Mouse (Mus musculus): Measurements from ENCODE around the gene Hspa1b.
"Not testable (repeated sequence)": the region's sequence is repeated elsewhere in the genome, so short reads cannot be mapped to it uniquely, and the experiment has no call there.

Hspa1b gene

DNA sequence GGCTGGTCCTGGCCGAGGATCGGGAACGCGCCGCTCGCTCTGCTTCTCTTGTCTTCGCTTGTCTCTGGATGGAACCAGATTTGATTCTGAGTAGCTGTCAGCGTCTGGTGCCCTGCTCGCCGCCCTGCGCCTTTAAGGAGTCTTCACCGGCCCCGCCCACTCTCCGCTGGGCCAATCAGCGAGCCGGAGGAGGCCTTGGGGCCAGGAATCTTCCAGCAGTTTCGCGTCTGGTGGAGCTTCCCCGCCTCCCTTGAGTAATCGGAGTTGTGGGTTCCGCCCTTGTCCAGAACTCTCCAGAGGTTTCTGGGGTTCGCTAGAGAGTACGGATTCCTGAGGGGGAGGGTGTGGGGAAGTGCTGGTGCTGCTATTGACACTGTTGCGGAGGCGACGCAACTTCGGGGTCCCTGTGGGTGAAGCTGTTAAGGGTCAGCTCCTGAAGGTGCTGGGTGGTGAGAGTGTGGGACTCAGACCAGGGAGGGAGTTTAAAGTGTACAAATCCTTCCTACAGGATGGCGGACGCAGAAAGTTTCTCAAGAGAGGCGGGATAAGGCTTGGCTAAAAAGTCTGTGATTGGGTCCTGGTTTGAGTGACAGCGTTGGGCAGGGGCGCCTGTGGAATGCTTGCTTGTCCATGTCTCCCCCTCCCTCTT, at the start of gene Hspa1b:
Hspa1b (minus strand) TSS at position 109 of the 649 bp plus-strand sequence.
- peak; percentile 75 for DNase-seq

DNA sequence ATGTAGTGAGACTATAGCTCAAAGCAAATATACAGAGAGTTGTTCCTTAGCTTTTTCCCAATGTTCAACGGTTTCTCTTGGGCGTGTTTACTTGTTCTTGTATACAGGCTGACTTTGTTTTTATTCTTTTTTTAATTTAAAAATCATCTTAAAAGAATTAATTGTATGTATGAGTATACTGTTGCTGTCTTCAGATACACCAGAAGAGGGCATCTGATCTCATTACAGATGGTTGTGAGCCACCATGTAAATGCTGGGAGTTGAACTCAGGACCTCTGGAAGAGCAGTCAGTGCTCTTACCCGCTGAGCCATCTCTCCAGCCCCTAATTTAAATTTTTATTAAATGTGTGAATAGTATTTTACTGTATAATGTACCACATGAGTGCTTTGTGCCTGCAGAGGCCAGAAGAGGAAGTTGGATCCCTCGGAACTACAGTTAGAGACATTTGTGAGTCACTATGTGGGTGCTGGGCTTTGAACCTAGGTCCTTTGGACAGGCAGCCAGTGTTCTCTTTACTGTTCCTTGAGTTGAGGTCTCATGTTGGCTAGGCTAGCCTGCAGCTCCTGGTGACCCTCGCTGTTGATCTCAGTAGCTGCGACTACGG, 48.5 kb upstream of the Hspa1b start:
- DNase-seq = no peak

DNA sequence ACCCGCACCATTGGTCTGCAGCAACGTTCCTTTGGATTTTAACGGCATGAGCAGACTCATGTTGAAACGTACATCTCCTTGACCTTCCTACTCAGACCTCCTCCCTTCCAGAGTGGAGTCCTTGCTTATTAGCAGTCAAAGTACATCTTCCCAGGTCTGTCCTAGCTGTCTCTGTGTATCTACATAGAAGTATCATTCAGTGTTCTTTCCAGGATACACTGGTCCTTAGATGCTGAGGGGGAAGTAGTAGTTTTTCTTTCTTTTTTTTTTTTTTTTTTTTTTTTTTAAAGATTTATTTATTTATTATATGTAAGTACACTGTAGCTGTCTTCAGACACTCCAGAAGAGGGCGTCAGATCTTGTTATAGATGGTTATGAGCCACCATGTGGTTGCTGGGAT, 46.9 kb upstream of the Hspa1b start:
- DNase-seq = not testable (repeated sequence)

DNA sequence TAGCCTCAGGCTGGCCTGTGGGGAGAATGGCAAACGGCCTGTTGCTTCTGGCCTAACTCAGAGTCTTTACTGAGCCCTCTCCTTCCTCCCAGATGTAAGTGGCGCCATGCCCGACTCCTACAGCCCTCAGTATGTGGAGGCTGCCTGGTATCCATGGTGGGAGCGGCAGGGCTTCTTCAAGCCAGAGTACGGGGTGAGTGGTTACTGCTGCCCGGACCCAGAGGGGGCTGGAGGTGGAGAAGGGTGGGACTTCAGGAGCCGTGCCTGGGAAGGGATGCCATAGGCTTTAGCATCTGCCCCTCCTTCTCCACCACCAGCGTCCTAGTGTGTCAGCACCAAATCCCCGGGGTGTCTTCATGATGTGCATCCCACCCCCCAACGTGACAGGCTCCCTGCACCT, 46.1 kb upstream of the Hspa1b start:
- DNase-seq = no peak

DNA sequence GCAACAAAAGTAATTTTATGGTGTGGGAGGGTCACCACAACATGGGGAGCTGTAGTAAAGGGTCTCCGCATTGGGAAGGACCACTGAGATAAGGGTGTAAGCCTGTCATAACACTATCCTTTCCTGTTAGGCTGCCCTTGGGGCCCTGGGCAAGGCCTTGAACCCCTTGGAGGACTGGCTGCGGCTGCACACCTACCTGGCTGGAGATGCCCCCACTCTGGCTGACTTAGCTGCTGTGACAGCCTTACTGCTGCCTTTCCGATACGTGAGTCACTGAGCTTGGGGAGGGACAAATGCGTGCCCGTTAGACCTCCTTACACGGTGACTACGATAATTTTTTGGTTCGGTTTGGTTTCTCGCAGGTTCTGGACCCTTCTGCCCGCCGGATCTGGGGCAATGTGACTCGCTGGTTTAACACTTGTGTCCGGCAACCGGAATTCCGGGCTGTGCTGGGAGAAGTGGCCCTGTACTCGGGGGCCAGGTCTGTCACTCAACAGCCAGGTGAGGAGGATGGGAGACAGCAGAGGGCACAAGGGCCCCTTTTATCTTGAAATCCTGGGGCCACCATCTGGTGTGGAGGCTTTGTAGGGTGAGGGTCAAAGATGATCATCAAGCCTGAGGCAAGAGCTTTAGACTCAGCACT, 45.2 kb upstream of the Hspa1b start:
- DNase-seq = no peak

DNA sequence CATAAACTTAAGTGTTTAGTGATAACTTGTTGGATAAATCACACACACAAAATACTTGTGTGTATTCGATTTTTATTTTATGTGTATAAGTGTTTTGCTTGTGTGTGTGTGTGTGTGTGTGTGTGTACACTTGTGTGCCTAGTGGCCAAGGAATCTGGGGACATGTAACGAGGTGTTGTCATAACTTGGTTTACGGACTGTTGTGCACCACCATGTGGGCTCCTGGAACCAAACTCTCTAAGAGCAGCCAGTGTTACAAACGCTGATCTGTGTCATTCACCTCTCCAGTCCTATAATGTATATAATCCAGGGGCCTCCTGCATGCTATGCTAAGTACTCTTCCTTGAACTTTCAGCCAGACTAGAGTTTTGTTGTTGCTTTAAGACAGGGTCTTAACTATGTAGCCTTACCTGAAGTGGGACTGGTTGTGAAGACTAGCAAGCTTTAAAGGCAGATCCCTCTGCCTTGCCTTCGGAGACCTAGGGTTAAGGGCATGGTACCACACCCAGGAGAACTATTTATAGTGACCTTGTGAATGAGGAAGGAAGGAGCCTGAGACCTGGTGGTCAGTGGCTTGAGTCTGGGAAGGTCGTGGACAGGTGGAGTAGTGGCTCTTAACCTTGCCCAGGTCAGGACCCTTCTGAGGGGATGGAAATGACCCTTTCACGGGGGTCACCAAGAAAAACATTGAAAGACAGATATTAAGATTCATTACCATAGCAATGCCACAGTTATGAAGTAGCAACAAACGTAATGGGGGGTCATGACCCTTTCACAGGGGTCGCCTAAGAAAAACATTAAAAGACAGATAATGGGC, 44.2 kb upstream of the Hspa1b start:
- no peak for DNase-seq

DNA sequence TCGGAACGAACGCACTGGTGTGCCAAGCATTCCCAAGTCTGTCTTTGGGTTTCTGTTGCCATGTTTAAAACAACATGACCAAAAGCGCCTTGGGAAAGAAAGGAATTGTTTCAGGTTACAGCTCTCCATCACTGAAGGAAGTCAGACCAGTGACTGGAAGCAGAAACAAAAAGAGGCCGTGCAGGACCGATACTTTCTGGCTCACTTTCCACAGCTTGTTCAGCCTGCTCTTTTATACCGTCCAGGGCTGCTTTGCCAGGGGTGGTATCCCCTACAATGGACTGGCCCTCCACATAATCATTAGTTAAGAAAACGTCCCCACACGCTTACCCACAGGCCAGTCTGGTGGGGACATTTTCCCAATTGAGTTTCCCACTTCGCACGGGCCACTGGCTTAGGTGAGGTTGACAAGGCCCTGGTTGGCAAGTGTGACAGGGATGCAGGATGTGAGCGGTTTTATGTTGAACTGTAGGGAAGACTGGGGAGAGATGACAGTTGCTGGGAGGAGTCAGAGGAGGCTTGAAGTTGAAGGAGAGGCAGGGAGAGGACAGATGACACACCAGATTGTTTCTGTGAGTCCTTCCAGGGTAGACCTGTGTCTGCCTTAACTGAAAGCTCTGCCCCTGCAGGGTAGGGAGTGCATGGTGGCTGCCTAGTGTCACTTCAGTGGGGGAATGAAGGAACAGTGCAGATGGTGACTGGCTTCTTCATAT, 43.3 kb upstream of the Hspa1b start:
- DNase-seq = no peak

DNA sequence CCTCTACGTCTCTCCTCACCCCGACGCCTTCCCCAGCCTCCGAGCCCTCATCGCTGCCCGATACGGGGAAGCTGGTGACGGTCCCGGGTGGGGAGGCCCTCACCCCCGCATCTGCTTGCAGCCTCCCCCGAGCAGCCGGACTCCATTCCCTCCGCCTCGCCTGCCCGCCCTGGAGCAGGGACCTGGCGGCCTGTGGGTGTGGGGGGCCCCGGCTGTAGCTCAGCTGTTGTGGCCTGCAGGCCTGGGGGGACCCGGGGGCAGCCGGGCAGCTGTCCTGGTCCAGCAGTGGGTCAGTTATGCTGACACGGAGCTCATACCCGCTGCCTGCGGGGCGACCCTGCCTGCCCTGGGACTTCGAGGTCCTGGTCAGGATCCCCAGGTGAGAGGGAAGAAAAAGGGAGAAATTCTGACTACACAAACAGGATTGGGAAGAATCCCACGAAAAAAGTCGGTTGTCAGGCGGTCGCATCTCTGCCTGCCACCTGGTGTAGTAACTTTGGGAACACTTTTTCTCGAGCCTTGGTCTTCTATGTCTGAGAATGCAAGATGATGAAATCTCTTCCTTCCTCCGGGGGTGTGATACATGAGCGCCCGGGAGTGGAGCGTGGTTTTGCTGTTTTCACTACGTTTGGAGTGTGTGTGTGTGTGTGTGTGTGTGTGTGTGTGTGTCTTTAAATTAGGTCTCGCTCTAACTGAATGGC, 42.6 kb upstream of the Hspa1b start:
- peak; percentile 64 for DNase-seq

DNA sequence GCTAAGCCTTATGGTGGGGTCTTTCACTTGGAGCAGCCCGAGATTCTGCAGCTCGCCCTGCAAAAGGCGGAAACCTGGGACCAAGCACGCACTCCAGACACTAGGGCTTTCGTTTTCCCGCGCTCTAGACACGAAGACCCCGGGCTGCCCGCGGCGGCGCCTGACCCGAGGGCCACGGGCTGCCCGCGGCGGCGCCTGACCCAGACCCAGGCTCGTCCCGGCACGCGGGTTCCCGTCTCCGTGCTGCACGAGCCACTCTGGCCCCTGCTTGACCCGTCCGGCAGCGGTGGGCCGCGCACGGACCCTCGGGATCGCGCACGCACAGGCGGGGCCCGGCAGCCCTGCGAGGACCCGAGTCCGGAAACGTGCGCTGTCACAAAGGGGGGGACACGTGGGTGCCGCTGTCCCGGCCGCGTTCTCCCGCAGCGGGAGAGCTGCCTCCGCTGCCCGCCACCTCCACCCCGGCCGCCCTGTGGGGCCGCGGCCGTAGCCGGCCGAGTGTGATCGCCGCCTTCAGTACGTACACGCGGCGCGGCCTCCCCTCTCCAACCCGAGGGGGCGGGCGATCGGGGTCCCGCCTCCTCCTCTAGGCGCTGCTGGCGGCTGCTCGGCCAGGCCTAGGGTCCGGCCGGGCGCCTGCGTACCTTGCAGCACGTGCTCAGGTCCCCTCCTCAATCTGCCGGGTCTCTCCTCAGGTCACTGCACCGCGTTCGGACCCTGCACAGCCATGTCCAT, 41.8 kb upstream of the Hspa1b start, which contains the start of gene Vars:
Vars (plus strand) TSS at position 271 of the 735 bp plus-strand sequence.
- DNase-seq = peak; percentile 86

DNA sequence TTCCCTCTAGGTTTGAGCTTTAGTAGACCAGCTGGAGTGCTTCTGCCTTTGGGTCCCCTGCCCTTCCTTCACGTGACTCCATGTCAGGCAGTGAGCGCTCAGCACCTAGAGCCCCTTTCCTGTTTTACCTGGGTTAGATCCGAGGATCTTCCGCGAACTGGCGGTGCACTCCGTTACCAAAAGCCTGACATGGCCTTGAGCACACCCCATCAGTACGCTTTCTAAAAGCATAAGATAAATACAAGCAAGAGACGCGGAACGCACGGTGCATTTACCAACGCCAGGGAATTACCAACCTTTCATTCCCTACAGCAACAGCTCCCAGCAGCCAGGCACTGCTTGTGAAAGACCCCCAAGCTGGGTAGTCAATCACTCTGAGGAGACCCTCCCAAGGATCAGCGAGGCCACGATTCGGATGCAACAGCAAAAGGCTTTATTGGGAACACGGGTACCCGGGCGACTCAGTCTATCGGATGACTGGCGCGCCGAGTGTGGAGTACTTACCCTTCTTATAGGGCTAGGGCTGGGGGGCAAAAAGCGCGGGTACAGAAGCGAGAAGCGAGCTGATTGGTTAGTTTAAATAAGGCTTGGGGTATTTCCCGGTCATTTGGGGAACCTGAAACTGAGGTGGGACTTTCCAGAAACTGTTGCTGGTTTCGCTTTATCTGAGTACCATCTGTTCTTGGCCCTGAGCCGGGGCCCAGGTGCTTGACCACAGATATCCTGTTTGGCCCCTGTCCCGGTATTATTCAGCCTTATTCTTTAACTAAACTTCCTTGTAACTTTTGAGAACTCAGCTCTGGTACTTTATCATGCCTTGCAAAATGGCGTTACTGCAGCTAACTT, 41.1 kb upstream of the Hspa1b start:
- not testable (repeated sequence) for DNase-seq

DNA sequence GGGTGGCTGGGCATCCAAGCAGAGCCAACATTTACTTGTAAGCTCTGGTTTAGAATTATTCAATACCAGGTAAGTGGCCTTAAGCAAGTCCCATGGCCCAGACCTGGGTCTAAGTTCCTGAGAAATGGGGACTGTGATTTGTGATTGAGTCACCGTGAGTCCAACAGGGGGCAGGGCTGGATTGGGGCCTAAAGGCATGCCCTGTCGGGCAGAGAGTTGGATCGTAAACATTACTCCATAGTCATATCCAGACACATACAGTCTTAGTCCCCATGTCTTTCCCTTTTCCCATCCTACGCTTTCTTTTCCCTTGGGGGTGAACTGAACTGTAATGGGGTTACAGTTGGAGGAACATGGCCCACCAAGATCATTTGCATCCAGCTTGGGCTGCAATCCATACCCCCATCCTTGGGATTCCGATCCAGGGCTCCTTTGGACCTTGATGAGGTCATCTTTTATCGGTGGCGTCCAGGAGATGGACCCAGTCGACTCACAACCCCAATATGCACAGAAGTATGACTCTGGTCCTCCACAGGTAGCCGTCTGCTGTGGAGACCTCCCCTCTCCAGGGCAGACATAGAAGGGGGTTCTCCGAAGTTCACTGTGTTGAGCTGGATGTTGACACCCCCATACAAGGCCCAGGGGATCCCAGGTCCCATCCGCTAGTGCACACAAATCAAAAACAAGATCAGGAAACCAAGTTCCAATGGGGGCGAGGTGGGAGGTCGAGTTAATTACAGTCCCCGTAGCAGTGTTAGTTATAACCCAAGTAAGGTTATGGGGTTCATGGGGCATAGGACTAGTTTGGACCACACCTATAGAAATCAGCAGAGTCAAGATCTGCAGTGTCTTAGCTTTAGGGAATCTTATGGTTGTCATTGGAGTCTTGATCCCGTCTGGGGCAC, 39.7 kb upstream of the Hspa1b start:
- no peak for DNase-seq

DNA sequence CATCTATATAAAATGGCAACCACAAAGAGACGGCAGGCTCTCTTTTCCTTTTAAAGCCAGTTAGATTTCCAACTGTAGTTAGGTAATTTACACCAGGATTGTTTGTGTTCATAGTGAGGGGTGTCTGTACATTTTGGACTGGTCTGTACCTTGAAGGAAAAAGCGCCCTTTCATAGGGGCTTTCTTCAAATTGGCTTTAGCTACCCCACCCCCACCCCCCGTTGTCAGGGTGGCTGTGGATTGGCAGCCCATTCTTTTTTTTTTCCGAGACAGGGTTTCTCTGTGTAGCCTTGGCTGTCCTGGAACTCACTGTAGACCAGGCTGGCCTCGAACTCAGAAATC, 38.1 kb upstream of the Hspa1b start:
- no peak for DNase-seq

DNA sequence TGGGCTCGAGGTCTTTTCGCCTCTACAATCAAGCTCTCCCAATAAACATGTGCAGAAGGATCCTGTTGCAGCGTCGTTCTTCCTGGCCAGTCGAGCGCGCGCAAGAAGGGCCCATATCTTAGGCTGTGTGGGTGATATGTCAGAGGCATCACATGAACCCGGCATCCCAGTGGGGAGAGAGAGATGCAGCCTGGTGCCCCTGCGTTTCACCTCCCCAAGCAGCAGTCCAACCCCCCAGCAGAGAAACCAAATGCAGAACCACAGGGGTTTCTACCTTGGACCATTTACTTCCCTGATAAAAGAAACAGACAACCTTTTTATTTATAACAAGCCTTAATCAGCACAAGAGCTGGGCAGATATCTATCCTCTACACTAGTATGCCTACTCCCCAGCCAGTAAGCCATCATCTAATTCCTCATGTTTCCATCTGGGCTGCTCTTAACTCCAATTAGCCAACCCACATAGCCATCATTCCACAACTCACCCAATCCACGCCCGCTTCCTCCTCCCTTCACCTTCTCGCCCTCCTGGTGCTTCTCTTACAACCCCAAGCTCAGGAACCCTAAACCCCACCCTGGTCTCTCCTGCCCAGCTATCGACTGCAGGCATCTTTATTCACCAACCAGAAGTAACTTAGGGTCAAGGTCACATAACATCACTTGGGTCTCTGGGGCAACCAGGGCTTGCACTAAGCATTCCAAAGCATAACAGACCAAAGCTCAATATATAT, 37.5 kb upstream of the Hspa1b start:
- DNase-seq = no peak

DNA sequence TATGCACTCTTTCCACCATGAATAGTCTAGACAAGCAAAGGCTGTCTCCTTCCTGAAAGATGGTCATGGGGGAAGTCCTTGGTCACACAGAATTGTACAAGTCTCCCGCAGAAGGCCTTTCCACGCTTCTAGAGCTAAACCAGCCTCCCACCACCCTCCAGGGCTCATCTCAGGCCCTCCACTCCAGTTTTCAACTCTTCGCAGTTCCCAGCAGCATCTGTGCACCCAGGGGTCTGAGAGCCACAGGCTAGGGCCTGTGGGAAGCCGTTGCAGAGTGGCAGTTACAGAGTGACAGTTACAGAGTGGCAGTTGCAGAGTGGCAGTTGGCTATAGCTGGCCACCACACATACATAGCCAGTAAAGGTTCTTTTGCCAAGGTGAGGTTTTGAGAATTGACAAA, 36.9 kb upstream of the Hspa1b start:
- DNase-seq = not testable (repeated sequence)

DNA sequence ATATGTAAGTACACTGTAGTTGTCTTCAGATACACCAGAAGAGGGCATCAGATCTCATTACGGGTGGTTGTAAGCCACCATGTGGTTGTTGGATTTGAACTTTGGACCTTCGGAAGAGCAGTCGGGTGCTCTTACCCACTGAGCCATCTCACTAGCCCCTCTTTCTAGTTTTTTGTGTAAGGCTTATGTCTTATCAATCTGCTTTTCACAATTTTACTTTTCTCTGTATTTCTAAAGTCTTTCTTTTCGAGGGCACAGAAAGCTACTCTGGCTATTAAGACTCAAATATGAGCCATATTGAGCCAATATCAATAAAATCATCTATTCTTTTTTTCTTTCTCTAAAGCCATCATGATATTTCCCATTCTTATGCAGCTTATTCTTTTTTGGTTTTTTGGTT, 36.2 kb upstream of the Hspa1b start:
- not testable (repeated sequence) for DNase-seq

DNA sequence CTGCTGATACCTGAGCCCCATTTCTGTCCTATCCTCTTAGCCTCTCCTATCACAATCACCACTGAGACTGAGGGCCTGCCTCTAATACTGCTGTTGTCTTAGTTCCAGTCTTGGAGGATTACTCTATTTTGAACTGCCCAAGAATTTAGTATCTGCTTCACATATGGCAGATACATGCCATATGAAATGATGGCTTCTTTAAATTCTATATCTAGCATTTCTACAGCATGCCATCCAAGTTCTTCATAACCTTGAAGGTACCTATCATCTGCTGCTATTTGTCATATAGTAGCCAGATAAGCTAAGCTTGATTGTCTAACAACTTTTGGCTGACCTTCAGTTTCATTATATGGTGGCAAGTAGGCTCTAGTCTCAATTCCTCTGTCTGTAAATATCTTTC, 35.7 kb upstream of the Hspa1b start:
- no peak for DNase-seq

DNA sequence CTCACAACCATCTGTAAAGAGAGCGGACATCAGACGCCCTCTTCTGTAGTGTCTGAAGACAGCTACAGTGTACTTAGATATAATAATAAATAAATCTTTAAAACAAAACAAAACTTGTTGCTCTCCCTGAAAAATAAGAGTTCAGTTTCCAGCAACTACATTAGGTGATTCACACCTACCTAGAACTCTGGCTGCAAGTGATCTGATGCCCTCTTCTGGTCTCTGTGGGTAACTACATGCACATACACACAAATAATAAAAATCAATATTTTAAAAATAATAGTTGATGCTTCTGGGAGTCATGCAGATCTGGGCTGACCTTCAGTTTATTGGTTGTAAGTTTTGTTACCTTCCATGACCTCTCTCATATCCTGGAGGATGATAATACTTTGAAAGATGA, 25.2 kb upstream of the Hspa1b start:
- DNase-seq = no peak

DNA sequence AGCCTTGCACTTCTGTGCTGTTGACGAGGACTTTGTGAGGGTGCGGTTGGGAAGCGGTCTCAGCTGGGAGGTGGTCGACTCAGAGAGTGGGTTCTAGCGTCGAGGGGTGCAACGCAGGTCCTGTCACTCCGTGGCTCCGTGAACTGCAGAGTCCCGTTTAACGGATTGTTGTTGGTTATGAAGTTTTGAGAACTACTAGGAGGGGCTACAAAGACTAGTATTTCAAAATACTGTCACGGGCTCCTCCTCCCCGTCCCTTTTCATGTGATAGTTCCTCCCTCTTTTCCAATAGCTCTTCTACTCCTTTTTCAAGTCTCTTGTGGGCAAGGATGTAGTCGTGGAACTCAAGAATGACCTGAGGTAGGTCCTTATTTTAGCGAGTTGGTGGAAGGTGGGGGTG, 23.3 kb upstream of the Hspa1b start:
- DNase-seq = no peak

DNA sequence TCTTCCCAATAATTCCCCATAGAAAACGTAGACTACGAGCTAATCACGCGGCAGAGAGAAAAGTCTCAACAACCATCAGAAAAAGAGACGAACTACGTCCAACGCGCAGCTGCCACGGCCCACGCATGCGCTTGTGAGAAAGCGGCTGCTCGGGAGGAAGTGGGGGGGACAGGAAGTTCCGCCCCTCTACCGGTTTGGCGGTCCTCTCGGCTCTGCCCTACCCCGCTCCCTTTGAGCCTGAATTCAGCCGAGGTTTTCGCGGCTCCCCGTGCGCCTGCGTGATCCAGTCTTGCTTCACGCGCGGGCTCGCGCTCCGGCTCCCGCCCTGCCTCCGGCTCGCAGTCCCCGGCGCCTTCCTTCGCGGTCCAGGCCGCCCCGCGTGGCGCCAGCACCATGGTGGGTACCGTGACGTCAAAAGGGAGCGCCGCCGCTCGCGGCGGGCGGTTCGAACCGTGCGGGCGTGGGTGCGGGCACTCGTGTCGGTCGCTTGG, 22.7 kb upstream of the Hspa1b start, which contains the start of gene Lsm2:
Lsm2 (plus strand) TSS at position 173 of the 491 bp plus-strand sequence.
- DNase-seq = peak; percentile 92

Data from thymus, postnatal 4 days (tissue).